Mouse (Mus musculus): ENCODE measurements around the gene Cherp.

Cherp gene

DNA sequence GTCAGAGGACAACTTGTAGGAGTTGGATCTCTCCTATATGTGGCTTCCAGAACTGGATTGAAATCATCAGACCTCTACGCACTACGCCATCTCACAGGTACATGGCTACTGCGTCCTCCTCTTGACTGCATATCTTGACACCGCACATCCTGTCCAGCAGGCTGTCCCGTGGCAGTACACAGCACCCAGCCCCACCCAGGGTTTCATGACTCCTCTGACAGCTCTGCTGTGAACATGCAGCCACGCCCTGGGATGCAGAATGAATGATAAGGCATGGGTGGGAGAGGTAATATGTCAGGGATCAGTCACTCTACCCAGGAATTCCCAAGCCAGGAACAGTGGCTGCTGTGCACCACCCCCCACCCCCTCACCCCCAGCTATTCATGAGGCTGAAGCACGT is 61.2 kb downstream of the Cherp start:
- peak; percentile 59 to 61 for DNase-seq (ENCODE audit: low spot score in 2 of 2)
